Mouse (Mus musculus): Measurements from ENCODE around the gene Msi2. TPM values are rescaled to one million over a fixed set of nuclear protein-coding genes. Genes with fewer than 3 reads are reported as not detected.

Msi2 gene
- total RNA-seq, 4 experiments from 2014 or later: 129 to 155 (median 139) TPM

DNA sequence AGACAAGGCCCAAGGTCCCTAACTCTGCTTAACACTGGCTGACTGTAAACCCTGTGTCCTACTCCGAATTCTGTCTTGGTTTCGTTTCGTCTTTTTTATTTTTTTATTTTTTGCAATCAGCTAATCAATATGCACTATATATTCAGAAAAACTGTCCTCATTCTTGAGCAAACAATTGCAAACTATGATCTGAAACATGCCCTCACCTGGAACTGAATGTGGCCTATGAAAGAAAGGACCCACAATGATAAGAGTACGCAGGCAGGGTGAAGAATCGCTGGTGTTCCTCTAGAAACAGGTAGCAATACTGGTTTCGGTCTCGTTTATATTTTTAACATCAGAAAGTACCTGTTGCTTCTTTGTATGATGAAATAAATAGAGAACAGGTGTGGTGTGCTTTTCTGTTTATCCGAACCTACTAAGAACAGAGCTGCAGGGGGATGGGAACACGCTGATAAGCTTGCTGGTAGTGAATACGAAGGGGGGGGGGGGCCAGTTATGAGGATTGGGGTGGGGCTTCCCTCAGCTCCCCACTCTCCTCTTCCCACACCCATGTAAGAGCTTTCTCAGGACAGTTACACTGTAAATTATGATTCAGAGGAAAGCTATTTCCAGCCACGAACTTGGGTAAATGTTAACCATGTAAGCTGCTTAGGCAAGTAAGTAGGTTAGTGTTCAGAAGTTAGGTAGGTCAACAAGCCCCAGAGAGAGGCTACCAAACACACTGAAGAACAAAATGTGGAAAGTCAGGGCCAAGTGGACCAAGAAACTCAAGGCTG lies 103.6 kb downstream of the Msi2 start:
- DNase-seq (ENCODE audit: low spot score in 2 of 2): no peak

- no peak for DNase-seq (ENCODE audit: low spot score in 2 of 2)
Observed at GRCm38 (mm10) chr11:88613771-88614526, 104.4 kb downstream of the Msi2 start.

- no peak for DNase-seq (ENCODE audit: low spot score in 2 of 2)
Observed at GRCm38 (mm10) chr11:88613008-88613407, 105.3 kb downstream of the Msi2 start.

DNA sequence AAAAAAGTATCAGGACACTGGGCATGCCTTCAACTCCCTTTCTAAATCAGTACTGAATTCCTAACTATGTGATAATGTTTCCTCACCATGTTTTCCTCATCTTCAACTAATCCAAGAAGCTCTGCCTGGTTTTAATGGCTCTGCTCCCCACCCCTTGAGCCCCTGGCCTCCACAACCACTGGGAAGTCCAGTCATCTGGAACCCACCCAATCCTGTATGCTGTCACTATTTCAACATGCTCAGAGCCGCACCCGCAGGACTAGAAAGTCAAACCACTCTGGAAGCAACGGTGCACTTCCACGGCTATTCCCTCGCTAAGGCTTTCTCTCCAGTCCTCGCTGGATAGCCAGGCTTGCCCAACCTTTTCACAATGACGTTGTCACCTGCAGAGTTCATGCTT lies 106.2 kb downstream of the Msi2 start:
- DNase-seq (ENCODE audit: low spot score in 2 of 2): no peak

DNA sequence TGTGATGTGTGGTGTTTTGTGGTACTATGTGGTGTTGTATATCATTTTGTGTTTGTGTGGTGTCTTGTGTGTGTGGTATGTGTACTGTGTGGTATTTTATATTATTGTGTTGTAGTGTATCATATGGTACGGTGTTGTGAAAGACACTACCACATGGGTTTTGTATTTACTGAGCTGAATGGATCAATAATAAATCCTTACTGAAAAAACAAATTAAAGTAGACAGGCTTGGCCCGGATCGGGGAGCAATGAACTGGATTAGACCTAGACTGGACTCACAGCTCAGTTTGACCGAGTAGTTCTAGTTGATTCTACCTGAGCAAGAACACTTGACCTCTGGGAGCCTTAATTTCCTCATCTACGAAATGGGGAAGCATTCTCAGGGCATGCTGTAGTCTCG lies 107.5 kb downstream of the Msi2 start:
- DNase-seq (ENCODE audit: low spot score in 2 of 2): no peak

DNA sequence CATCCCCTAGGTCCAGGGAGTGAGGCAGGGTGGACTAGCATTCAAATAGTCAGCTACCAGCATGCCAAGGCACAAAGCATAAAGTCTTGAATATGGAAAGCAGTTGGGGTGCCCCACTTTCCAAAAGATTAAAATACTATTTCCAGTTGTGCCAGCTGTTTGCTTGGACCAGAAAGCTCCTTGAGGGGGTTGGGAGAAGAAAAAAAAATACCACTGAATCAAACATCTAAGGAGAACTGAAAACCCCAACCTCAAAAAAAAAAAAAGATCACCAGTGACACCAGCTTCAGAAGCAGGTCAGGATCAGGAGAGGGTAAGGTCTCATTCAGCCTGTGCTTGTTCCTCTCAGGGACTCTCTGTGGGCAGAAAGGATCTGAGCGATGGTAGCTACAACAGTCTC lies 108.2 kb downstream of the Msi2 start:
- no peak for DNase-seq (ENCODE audit: low spot score in 2 of 2)

- DNase-seq (ENCODE audit: low spot score in 2 of 2): no peak
Observed at GRCm38 (mm10) chr11:88608584-88608983, 109.7 kb downstream of the Msi2 start.

GRCm38 (mm10) chr11:88607725-88608383 lies 110.5 kb downstream of the Msi2 start:
- peak in 1 of 2 experiments; percentile 53 for DNase-seq (ENCODE audit: low spot score in 2 of 2)

DNA sequence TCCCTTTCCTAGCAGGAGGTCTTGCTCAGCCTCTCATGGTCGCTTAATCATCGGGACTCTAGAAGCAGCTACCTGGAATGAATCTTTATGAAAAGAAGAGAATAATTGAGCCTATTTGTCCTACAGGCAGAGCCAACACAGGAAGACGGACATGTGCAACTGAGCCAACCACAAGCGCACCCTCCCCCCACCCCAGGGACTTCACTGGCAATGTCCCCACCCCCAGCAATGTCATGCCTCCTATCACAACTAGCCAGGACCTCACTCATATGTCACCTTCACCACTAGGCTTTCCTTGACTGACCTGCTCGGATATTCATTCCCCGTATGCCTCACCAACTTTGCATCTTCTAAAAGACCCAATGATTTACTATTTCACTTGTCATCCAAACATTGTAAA lies 112.5 kb downstream of the Msi2 start:
- DNase-seq (ENCODE audit: low spot score in 2 of 2): no peak

- no peak for DNase-seq (ENCODE audit: low spot score in 2 of 2)
Observed at GRCm38 (mm10) chr11:88605098-88605525, 113.2 kb downstream of the Msi2 start.

GRCm38 (mm10) chr11:88604635-88605034 lies 113.7 kb downstream of the Msi2 start:
- DNase-seq (ENCODE audit: low spot score in 2 of 2): no peak

- no peak for DNase-seq (ENCODE audit: low spot score in 2 of 2)
Observed at GRCm38 (mm10) chr11:88603366-88603765, 114.9 kb downstream of the Msi2 start.

DNA sequence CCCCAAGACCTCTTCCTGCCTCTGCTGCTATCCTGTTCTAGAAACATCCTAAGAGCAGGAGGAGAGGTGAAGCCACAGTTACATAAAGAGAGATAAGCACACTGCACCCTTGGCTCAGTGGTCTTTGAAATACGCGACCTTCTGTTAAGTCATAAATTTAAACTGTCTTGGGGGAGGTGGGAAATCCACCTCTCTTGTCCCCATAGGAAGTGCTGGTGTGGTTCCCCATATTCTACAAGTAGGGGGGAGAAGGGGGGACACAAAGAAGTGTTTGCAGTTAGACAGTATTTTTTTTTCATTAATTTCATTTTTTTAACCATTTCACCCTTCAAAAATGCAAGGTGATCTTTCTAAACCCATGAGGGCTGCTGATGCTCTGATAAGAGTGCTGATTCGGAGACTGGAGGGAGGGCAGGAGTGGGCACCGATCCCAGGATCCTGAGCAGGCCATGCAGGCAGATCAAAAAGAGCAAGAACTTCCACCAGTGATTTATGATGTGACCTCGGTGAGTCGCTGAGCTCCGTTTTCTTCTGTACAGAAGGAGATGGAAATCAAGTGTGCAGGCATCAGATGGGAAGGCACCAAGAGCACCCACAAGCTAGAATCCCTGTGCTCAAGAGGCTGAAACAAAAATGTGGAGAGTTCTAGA lies 115.7 kb downstream of the Msi2 start:
- no peak for DNase-seq (ENCODE audit: low spot score in 2 of 2)

DNA sequence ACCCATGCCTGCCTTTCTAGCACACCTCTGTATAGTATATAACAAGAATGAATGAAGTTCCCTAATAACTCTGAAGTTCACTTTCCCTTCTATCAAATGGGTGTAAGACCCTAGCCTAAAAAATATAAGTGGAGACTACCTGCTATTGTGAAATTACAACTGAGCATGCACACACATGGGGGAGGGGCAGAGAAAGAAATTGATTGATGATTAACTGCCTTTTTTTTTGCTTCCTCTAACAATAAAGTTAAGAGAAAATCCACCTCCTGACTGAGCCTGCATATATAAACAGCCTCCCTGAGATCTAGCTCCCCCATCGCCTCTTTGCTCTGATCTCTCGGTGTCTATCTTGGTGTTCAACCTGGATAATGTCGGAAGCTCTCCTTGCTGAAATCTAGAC lies 118.1 kb downstream of the Msi2 start:
- no peak for DNase-seq (ENCODE audit: low spot score in 2 of 2)

- peak in 1 of 2 experiments; percentile 51 for DNase-seq (ENCODE audit: low spot score in 2 of 2)
Observed at GRCm38 (mm10) chr11:88599332-88600130, 118.8 kb downstream of the Msi2 start.

- no peak for DNase-seq (ENCODE audit: low spot score in 2 of 2)
Observed at GRCm38 (mm10) chr11:88598848-88599175, 119.5 kb downstream of the Msi2 start.

GRCm38 (mm10) chr11:88598150-88598847 lies 120.0 kb downstream of the Msi2 start:
- no peak for DNase-seq (ENCODE audit: low spot score in 2 of 2)

DNA sequence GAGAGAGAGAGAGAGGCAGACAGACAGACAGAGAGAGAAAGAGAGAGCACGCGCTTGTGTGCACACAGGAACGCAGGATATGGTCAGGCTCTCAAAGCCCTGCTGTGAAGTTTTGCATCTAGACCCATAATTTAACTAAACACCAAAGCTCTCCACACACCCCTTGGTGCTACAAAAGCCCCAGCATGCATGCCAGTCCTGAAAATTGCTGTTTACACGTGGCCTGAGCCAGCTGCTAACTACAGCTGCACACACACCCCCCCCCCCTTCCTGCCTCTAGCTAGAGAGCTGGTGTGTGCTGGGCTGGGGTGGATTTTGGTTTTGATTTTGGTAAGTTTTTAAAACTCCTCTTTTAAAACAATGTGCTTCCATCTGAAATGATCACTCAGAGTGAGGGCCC lies 122.7 kb downstream of the Msi2 start:
- DNase-seq (ENCODE audit: low spot score in 2 of 2): no peak

GRCm38 (mm10) chr11:88594804-88595611 lies 123.3 kb downstream of the Msi2 start:
- DNase-seq (ENCODE audit: low spot score in 2 of 2): no peak

DNA sequence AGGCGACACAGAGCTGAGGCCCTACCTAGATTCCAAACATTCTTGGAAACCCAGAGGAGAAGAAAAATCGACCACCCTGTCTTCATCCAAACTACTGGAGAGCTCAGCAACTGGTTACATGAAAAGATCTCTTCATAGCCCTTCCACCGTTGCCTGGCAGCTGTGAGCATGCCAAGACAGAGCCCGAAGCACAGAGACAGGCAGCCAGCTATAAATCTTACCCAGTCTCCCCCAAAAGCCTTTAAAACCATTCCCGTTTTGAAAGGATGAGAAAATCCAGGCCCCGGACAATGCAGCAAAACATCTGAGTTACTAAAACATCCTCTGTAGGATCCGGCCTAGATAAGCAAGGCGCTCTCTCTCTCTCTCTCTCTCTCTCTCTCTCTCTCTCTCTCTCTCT lies 124.3 kb downstream of the Msi2 start:
- no peak for DNase-seq (ENCODE audit: low spot score in 2 of 2)

All from left cerebral cortex, adult 8-10 months (tissue).